Mouse (Mus musculus): Measurements from ENCODE around the gene Col6a2. TPM values are rescaled to one million over a fixed set of nuclear protein-coding genes. Genes with fewer than 3 reads are reported as not detected.

Gene Col6a2
- polyA plus RNA-seq, 1 experiment from 2014 or later, result 168 TPM

- ATAC-seq (ENCODE audit: insufficient read depth), result peak; percentile 96
- Histone ChIP-seq H3K9ac (no peak overlapping the region), H3K4me1 (ENCODE audit: insufficient read depth) (peaks cover 8% of the 10 kb centered on the region; the same call in 1 of the 2 replicates), H3K27ac (ENCODE audit: low read depth) (peak overlapping the region; percentile 77), H3K36me3 (ENCODE audit: insufficient read depth) (no peaks in the 10 kb centered on the region), H3K9me3 (ENCODE audit: low read depth, low read length) (peaks cover 16% of the 10 kb centered on the region; the same call in 1 of the 2 replicates), H3K4me2 (no peak overlapping the region), H3K4me3 (ENCODE audit: low read depth, low read length) (no peak overlapping the region), H3K27me3 (ENCODE audit: insufficient read depth, low read length) (no peaks in the 10 kb centered on the region)
- DNase-seq, result peak; percentile 92
- 53% methylated on average over 20 of the region's 20 CpGs for WGBS
- no peak for TF ChIP-seq CTCF (IDR thresholded peaks at IDR 0.05; ENCODE audit: low read depth)
Measured at GRCm38 (mm10) chr10:76664156-76665115, 41.0 kb upstream of the Col6a2 start.

GRCm38 (mm10) chr10:76653345-76654336 lies 30.2 kb upstream of the Col6a2 start:
- no peak overlapping the region for H3K4me2 ChIP-seq
- TF ChIP-seq CTCF (IDR thresholded peaks at IDR 0.05; ENCODE audit: low read depth), result no peak; the same call in 1 of the 2 replicates
- H3K9ac ChIP-seq, result no peak overlapping the region
- peak; percentile 87 for DNase-seq
- H3K27me3 ChIP-seq (ENCODE audit: insufficient read depth, low read length), result no peaks in the 10 kb centered on the region
- H3K9me3 ChIP-seq (ENCODE audit: low read depth, low read length), result no peaks in the 10 kb centered on the region; the same call in 1 of the 2 replicates
- H3K4me3 ChIP-seq (ENCODE audit: low read depth, low read length), result no peak overlapping the region
- peaks cover 24% of the 10 kb centered on the region for H3K4me1 ChIP-seq (ENCODE audit: insufficient read depth)
- H3K27ac ChIP-seq (ENCODE audit: low read depth), result peak overlapping the region; percentile 91
- 52% methylated on average over 11 of the region's 11 CpGs for WGBS
- ATAC-seq (ENCODE audit: insufficient read depth), result peak; percentile 84
- H3K36me3 ChIP-seq (ENCODE audit: insufficient read depth), result no peaks in the 10 kb centered on the region

GRCm38 (mm10) chr10:76650662-76651342 lies 27.4 kb upstream of the Col6a2 start:
- ATAC-seq (ENCODE audit: insufficient read depth), result peak; percentile 75
- peak; percentile 21 for TF ChIP-seq CTCF (IDR thresholded peaks at IDR 0.05; ENCODE audit: low read depth)
- no peak overlapping the region for H3K4me2 ChIP-seq
- 23% methylated on average over 12 of the region's 12 CpGs for whole genome bisulfite sequencing
- no peak overlapping the region for H3K9ac ChIP-seq
- no peak overlapping the region for H3K4me3 ChIP-seq (ENCODE audit: low read depth, low read length)
- H3K9me3 ChIP-seq (ENCODE audit: low read depth, low read length), result no peaks in the 10 kb centered on the region
- H3K36me3 ChIP-seq (ENCODE audit: insufficient read depth), result no peaks in the 10 kb centered on the region
- no peaks in the 10 kb centered on the region for H3K27me3 ChIP-seq (ENCODE audit: insufficient read depth, low read length)
- peak; percentile 84 for DNase-seq
- H3K27ac ChIP-seq (ENCODE audit: low read depth), result peak overlapping the region; percentile 91
- peaks cover 24% of the 10 kb centered on the region for H3K4me1 ChIP-seq (ENCODE audit: insufficient read depth)

- WGBS, result 88% methylated on average over 10 of the region's 10 CpGs
- no peaks in the 10 kb centered on the region for H3K27me3 ChIP-seq (ENCODE audit: insufficient read depth, low read length)
- no peaks in the 10 kb centered on the region for H3K9me3 ChIP-seq (ENCODE audit: low read depth, low read length)
- no peak overlapping the region for H3K9ac ChIP-seq
- ATAC-seq (ENCODE audit: insufficient read depth), result no peak
- no peak for TF ChIP-seq CTCF (IDR thresholded peaks at IDR 0.05; ENCODE audit: low read depth)
- no peak overlapping the region for H3K4me3 ChIP-seq (ENCODE audit: low read depth, low read length)
- H3K4me1 ChIP-seq (ENCODE audit: insufficient read depth), result peaks cover 25% of the 10 kb centered on the region
- DNase-seq, result no peak
- H3K27ac ChIP-seq (ENCODE audit: low read depth), result no peak overlapping the region
- H3K36me3 ChIP-seq (ENCODE audit: insufficient read depth), result no peaks in the 10 kb centered on the region
- H3K4me2 ChIP-seq, result no peak overlapping the region
Measured at GRCm38 (mm10) chr10:76648738-76649137, 25.3 kb upstream of the Col6a2 start.

GRCm38 (mm10) chr10:76647390-76647789 lies 24.0 kb upstream of the Col6a2 start:
- peak overlapping the region; percentile 20; the same call in 1 of the 2 replicates for H3K27ac ChIP-seq (ENCODE audit: low read depth)
- WGBS, result 50% methylated on average over 3 of the region's 3 CpGs
- TF ChIP-seq CTCF (IDR thresholded peaks at IDR 0.05; ENCODE audit: low read depth), result no peak

GRCm38 (mm10) chr10:76645686-76646085 lies 22.3 kb upstream of the Col6a2 start:
- TF ChIP-seq CTCF (IDR thresholded peaks at IDR 0.05; ENCODE audit: low read depth), result no peak
- ATAC-seq (ENCODE audit: insufficient read depth), result no peak
- WGBS, result 89% methylated on average over 4 of the region's 4 CpGs
- Histone ChIP-seq H3K4me3 (ENCODE audit: low read depth, low read length) (no peak overlapping the region), H3K9me3 (ENCODE audit: low read depth, low read length) (no peaks in the 10 kb centered on the region), H3K9ac (no peak overlapping the region), H3K36me3 (ENCODE audit: insufficient read depth) (no peaks in the 10 kb centered on the region), H3K27me3 (ENCODE audit: insufficient read depth, low read length) (no peaks in the 10 kb centered on the region), H3K27ac (ENCODE audit: low read depth) (no peak overlapping the region), H3K4me1 (ENCODE audit: insufficient read depth) (peaks cover 10% of the 10 kb centered on the region), H3K4me2 (no peak overlapping the region)
- DNase-seq, result no peak

More at GRCm38 (mm10) chr10:76647390-76647789, 24.0 kb upstream of the Col6a2 start:
- peak; percentile 68 for DNase-seq
- no peaks in the 10 kb centered on the region for H3K36me3 ChIP-seq (ENCODE audit: insufficient read depth)
- ATAC-seq (ENCODE audit: insufficient read depth), result no peak
- no peak overlapping the region for H3K9ac ChIP-seq
- no peak overlapping the region for H3K4me2 ChIP-seq
- no peak overlapping the region for H3K4me3 ChIP-seq (ENCODE audit: low read depth, low read length)
- H3K27me3 ChIP-seq (ENCODE audit: insufficient read depth, low read length), result no peaks in the 10 kb centered on the region
- H3K9me3 ChIP-seq (ENCODE audit: low read depth, low read length), result no peaks in the 10 kb centered on the region
- peaks cover 18% of the 10 kb centered on the region for H3K4me1 ChIP-seq (ENCODE audit: insufficient read depth)
